ENCODE assay signal across 19 mouse cellular contexts in genomic region chr16:91552072-91552471, GRCm38 (mm10). TPM values are rescaled to one million over a fixed set of nuclear protein-coding genes. Genes with fewer than 3 reads are reported as not detected.
A peak's percentile ranks its signal among the peaks of the same experiment; 100 is the strongest.
DNase-seq lines count a peak whose midpoint lies in the region; ATAC-seq lines count a peak whose summit lies in the region.
"Had no signal": no experiment of that assay in that cellular context is flagged by ENCODE, and none has a peak within 500 bp of the region (broad histone marks: within the 10 kb centered on the region; RNA-seq: fewer than 3 reads in every experiment).

No protein-coding gene starts in this region.

- no peak overlapping the region for H3K4me3 ChIP-seq in heart, embryonic 13.5 days
- H3K4me3 ChIP-seq in liver, embryonic 12.5 days = no peak overlapping the region
- H3K4me3 ChIP-seq in intestine, embryonic 16.5 days (ENCODE audit: low read length) = no peak overlapping the region
- H3K4me3 ChIP-seq: embryonic facial prominence, embryonic 12.5 days; forebrain, embryonic 15.5 days; layer of hippocampus, adult 2 months; midbrain, embryonic 10.5 days had no signal

- no peak for ATAC-seq in heart, embryonic 13.5 days (ENCODE audit: extremely low read depth, insufficient number of reproducible peaks, low FRiP score, low TSS enrichment)
- no peak for ATAC-seq in liver, embryonic 12.5 days
- ATAC-seq in intestine, embryonic 16.5 days = peak; percentile 57
- ATAC-seq: forebrain, embryonic 15.5 days; inflammation-experienced regulatory T-cells, adult 6 months; Patski had no signal

- H3K36me3 ChIP-seq in heart, embryonic 13.5 days = peaks cover 33% of the 10 kb centered on the region
- H3K36me3 ChIP-seq in liver, embryonic 12.5 days = peaks cover 26% of the 10 kb centered on the region
- H3K36me3 ChIP-seq in intestine, embryonic 16.5 days (ENCODE audit: control insufficient read depth, insufficient read depth, low read length) = no peaks in the 10 kb centered on the region

- no peak for DNase-seq in heart, adult 8-10 months (ENCODE audit: low spot score)
- no peak for DNase-seq in liver
- peak; percentile 32 for DNase-seq in yolk sac, embryonic 10.5 days (ENCODE audit: low spot score)
- DNase-seq in kidney, postnatal 10 days = no peak
- DNase-seq: adrenal gland, postnatal 25 days; cerebellum, adult 18-20 months; left cerebral cortex, postnatal 4 days; lung, postnatal 36 days; thymus, postnatal 4 days had no signal

- H3K9me3 ChIP-seq in heart, embryonic 13.5 days = no peaks in the 10 kb centered on the region
- no peaks in the 10 kb centered on the region for H3K9me3 ChIP-seq in liver, embryonic 12.5 days (replicated peaks)
- no peaks in the 10 kb centered on the region for H3K9me3 ChIP-seq in intestine, embryonic 16.5 days (ENCODE audit: control insufficient read depth, low read length)
- H3K9me3 ChIP-seq: embryonic facial prominence, embryonic 12.5 days; forebrain, embryonic 15.5 days; midbrain, embryonic 10.5 days had no signal

- WGBS in heart, embryonic 13.5 days = 28% methylated on average over 9 of the region's 9 CpGs
- WGBS in liver, embryonic 12.5 days (ENCODE audit: insufficient replicate concordance) = 58% methylated on average over 9 of the region's 9 CpGs
- 44% methylated on average over 9 of the region's 9 CpGs for WGBS in intestine, embryonic 16.5 days

- H3K9ac ChIP-seq in heart, embryonic 13.5 days = peak overlapping the region; percentile 61
- 0 out of 2 replicates have a peak overlapping the region, but pooled peaks have one; percentile 40 for H3K9ac ChIP-seq in liver, embryonic 12.5 days
- H3K9ac ChIP-seq in intestine, embryonic 16.5 days (ENCODE audit: low read depth, low read length) = peak overlapping the region; percentile 21
- H3K9ac ChIP-seq: embryonic facial prominence, embryonic 12.5 days; forebrain, embryonic 15.5 days had no signal

- H3K4me1 ChIP-seq in heart, embryonic 13.5 days = peaks cover 82% of the 10 kb centered on the region
- H3K4me1 ChIP-seq in liver, embryonic 12.5 days = peaks cover 81% of the 10 kb centered on the region
- peaks cover 53% of the 10 kb centered on the region for H3K4me1 ChIP-seq in intestine, embryonic 16.5 days (ENCODE audit: control insufficient read depth, insufficient read depth, low read length)

- H3K4me2 ChIP-seq in heart, embryonic 13.5 days = 0 out of 2 replicates have a peak overlapping the region, but pooled peaks have one; percentile 45
- peak overlapping the region; percentile 57; the same call in 1 of the 2 replicates for H3K4me2 ChIP-seq in liver, embryonic 12.5 days
- H3K4me2 ChIP-seq in intestine, embryonic 16.5 days (ENCODE audit: low read depth, low read length) = peak overlapping the region; percentile 24; the same call in 1 of the 2 replicates
- H3K4me2 ChIP-seq: embryonic facial prominence, embryonic 12.5 days; forebrain, embryonic 15.5 days had no signal

- H3K27ac ChIP-seq in heart, embryonic 13.5 days (replicated peaks) = peak overlapping the region; percentile 71; the same call in 1 of the 2 replicates
- 0 out of 2 replicates have a peak overlapping the region, but pooled peaks have one; percentile 71 for H3K27ac ChIP-seq in liver, embryonic 12.5 days
- H3K27ac ChIP-seq in intestine, embryonic 16.5 days (ENCODE audit: low read length) = peak overlapping the region; percentile 86
- H3K27ac ChIP-seq: embryonic facial prominence, embryonic 12.5 days; forebrain, embryonic 15.5 days; kidney, postnatal 0 days; layer of hippocampus, adult 2 months; midbrain, embryonic 10.5 days had no signal

- H3K27me3 ChIP-seq in heart, embryonic 13.5 days (replicated peaks) = no peaks in the 10 kb centered on the region
- H3K27me3 ChIP-seq in liver, embryonic 12.5 days (replicated peaks) = no peaks in the 10 kb centered on the region; the same call in 1 of the 2 replicates
- H3K27me3 ChIP-seq in intestine, embryonic 16.5 days (replicated peaks; ENCODE audit: control insufficient read depth, insufficient read depth, low read length) = no peaks in the 10 kb centered on the region
- H3K27me3 ChIP-seq: embryonic facial prominence, embryonic 12.5 days; forebrain, embryonic 15.5 days; Patski had no signal

RNA-seq across cellular contexts. Expression of gene Ifngr2, which starts 5.2 kb away (rescaled TPM):
- 103 and 108 TPM in 2 replicates for polyA plus RNA-seq in heart, embryonic 13.5 days (2015; fragmentation: Nextera tagmentation; extraction: Ambion mirVana)
- 100 to 1,000 TPM; 122 to 145 (median 132) TPM for total RNA-seq in heart, adult 8-10 months (2022)
- polyA plus RNA-seq in liver, embryonic 12.5 days (2016; fragmentation: Nextera tagmentation; extraction: Ambion mirVana) = 17.1 and 17.9 TPM in 2 replicates
- 116 and 117 TPM in 2 replicates for polyA plus RNA-seq in intestine, embryonic 16.5 days (2015; fragmentation: Nextera tagmentation; extraction: Ambion mirVana)

RNA-seq across cellular contexts. Expression of gene Tmem50b, which starts 45.5 kb away (rescaled TPM):
- 45.9 and 56.5 TPM in 2 replicates for polyA plus RNA-seq in heart, embryonic 13.5 days (2015; fragmentation: Nextera tagmentation; extraction: Ambion mirVana)
- total RNA-seq in heart, adult 8-10 months (2022) = 10 to 100 TPM; 49.1 to 56.7 (median 50.9) TPM
- 6.7 and 6.8 TPM in 2 replicates for polyA plus RNA-seq in liver, embryonic 12.5 days (2016; fragmentation: Nextera tagmentation; extraction: Ambion mirVana)
- polyA plus RNA-seq in intestine, embryonic 16.5 days (2015; fragmentation: Nextera tagmentation; extraction: Ambion mirVana) = 33.8 and 34.3 TPM in 2 replicates
